Mouse (Mus musculus): ENCODE data around the gene Gmpr. TPM values are rescaled to one million over a fixed set of nuclear protein-coding genes. Genes with fewer than 3 reads are reported as not detected.

Gmpr gene
- polyA plus RNA-seq, 1 experiment from 2014 or later, result 21.7 TPM

DNA sequence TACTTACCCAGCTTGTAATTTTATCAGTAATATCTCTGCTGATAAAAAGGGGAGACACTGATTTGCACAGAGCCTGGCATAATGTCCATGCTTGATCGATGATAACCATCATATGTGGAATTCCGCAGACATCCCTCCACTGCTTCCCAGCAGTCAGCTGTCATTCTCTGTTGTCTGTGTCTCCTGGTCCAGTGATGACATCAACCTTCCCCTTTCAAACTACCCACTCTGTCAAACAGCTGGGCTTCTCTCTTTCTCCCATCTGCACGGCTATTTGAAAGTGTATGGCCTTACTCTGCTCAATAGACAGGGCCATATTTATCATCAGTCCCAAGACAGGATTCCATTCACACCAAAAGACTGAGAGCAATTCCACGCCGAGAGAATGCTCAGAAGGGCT, 70.1 kb downstream of the Gmpr start:
- H3K9ac ChIP-seq (replicated peaks), result no peak overlapping the region
- no peak overlapping the region for H3K27ac ChIP-seq
- WGBS, result 69% methylated on average over 5 of the region's 5 CpGs

GRCm38 (mm10) chr13:45577784-45578183, 70.5 kb downstream of the Gmpr start:
- WGBS, result 41% methylated on average over 2 of the region's 2 CpGs
- no peak for ATAC-seq (ENCODE audit: insufficient number of reproducible peaks, insufficient read depth, low FRiP score, low TSS enrichment, low read depth)
- Histone ChIP-seq H3K9me3 (no peaks in the 10 kb centered on the region), H3K9ac (replicated peaks) (no peak overlapping the region), H3K4me1 (replicated peaks) (peaks cover 22% of the 10 kb centered on the region), H3K4me2 (no peak overlapping the region), H3K27ac (no peak overlapping the region), H3K36me3 (no peaks in the 10 kb centered on the region), H3K27me3 (no peaks in the 10 kb centered on the region), H3K4me3 (replicated peaks) (no peak overlapping the region)

More for the DNA sequence above, 70.1 kb downstream of the Gmpr start:
- no peaks in the 10 kb centered on the region for H3K36me3 ChIP-seq
- H3K4me1 ChIP-seq (replicated peaks), result peaks cover 18% of the 10 kb centered on the region
- no peaks in the 10 kb centered on the region for H3K27me3 ChIP-seq
- ATAC-seq (ENCODE audit: insufficient number of reproducible peaks, insufficient read depth, low FRiP score, low TSS enrichment, low read depth), result no peak
- H3K4me3 ChIP-seq (replicated peaks), result no peak overlapping the region
- H3K4me2 ChIP-seq, result no peak overlapping the region
- H3K9me3 ChIP-seq, result no peaks in the 10 kb centered on the region

DNA sequence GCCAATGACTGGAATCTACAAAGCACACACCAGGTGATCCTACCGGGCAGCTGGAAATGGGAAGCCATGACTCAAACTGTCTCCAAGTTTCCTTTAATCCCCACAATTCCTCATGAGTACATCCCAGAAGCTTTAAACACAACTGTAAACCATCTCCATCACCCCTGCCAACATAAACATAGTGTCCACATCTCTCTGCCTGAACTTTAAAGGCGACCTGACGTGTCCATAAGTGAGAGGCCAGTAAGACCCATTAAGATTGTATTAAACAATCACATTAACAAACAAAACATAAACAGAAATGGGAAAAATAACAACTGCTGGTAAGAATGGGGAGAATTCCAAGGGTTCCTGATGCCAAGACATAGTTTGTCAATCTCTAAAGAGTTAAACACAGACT, 72.5 kb downstream of the Gmpr start:
- no peaks in the 10 kb centered on the region for H3K27me3 ChIP-seq
- no peak overlapping the region for H3K4me3 ChIP-seq (replicated peaks)
- H3K36me3 ChIP-seq, result no peaks in the 10 kb centered on the region
- no peak overlapping the region for H3K4me2 ChIP-seq
- no peak for ATAC-seq (ENCODE audit: insufficient number of reproducible peaks, insufficient read depth, low FRiP score, low TSS enrichment, low read depth)
- H3K4me1 ChIP-seq (replicated peaks), result peaks cover 25% of the 10 kb centered on the region
- no peak overlapping the region for H3K27ac ChIP-seq
- 78% methylated on average over 3 of the region's 3 CpGs for WGBS
- H3K9me3 ChIP-seq, result no peaks in the 10 kb centered on the region
- no peak overlapping the region for H3K9ac ChIP-seq (replicated peaks)

GRCm38 (mm10) chr13:45582294-45582693, 75.0 kb downstream of the Gmpr start:
- Histone ChIP-seq H3K9ac (replicated peaks) (no peak overlapping the region), H3K9me3 (no peaks in the 10 kb centered on the region), H3K4me3 (replicated peaks) (no peak overlapping the region), H3K4me1 (replicated peaks) (peaks cover 19% of the 10 kb centered on the region), H3K27ac (peak overlapping the region; percentile 53), H3K36me3 (no peaks in the 10 kb centered on the region), H3K27me3 (no peaks in the 10 kb centered on the region), H3K4me2 (peak overlapping the region; percentile 32)
- ATAC-seq (ENCODE audit: insufficient number of reproducible peaks, insufficient read depth, low FRiP score, low TSS enrichment, low read depth), result no peak
- WGBS, result 29% methylated on average over 12 of the region's 12 CpGs

GRCm38 (mm10) chr13:45583061-45583460, 75.8 kb downstream of the Gmpr start:
- H3K9me3 ChIP-seq, result no peaks in the 10 kb centered on the region
- H3K9ac ChIP-seq (replicated peaks), result no peak overlapping the region
- peaks cover 13% of the 10 kb centered on the region for H3K4me1 ChIP-seq (replicated peaks)
- no peak overlapping the region for H3K4me3 ChIP-seq (replicated peaks)
- ATAC-seq (ENCODE audit: insufficient number of reproducible peaks, insufficient read depth, low FRiP score, low TSS enrichment, low read depth), result no peak
- no peaks in the 10 kb centered on the region for H3K36me3 ChIP-seq
- H3K4me2 ChIP-seq, result no peak overlapping the region
- H3K27me3 ChIP-seq, result no peaks in the 10 kb centered on the region
- H3K27ac ChIP-seq, result peak overlapping the region; percentile 32; the same call in 1 of the 2 replicates
- WGBS, result 90% methylated on average over 5 of the region's 5 CpGs

GRCm38 (mm10) chr13:45590898-45591297, 83.7 kb downstream of the Gmpr start:
- ATAC-seq (ENCODE audit: insufficient number of reproducible peaks, insufficient read depth, low FRiP score, low TSS enrichment, low read depth), result no peak
- Histone ChIP-seq H3K36me3 (no peaks in the 10 kb centered on the region), H3K27me3 (no peaks in the 10 kb centered on the region), H3K27ac (no peak overlapping the region), H3K9ac (replicated peaks) (no peak overlapping the region), H3K4me3 (replicated peaks) (no peak overlapping the region), H3K9me3 (no peaks in the 10 kb centered on the region), H3K4me2 (no peak overlapping the region), H3K4me1 (replicated peaks) (no peaks in the 10 kb centered on the region)

- 43% methylated on average over 1 of the region's 1 CpGs for WGBS
Measured at GRCm38 (mm10) chr13:45593914-45594313, 86.7 kb downstream of the Gmpr start.

GRCm38 (mm10) chr13:45595416-45595815, 88.2 kb downstream of the Gmpr start:
- no peaks in the 10 kb centered on the region for H3K9me3 ChIP-seq
- H3K4me1 ChIP-seq (replicated peaks), result no peaks in the 10 kb centered on the region
- no peak overlapping the region for H3K27ac ChIP-seq
- no peaks in the 10 kb centered on the region for H3K36me3 ChIP-seq
- no peaks in the 10 kb centered on the region for H3K27me3 ChIP-seq
- no peak overlapping the region for H3K4me3 ChIP-seq (replicated peaks)
- no peak overlapping the region for H3K4me2 ChIP-seq
- ATAC-seq (ENCODE audit: insufficient number of reproducible peaks, insufficient read depth, low FRiP score, low TSS enrichment, low read depth), result no peak
- H3K9ac ChIP-seq (replicated peaks), result no peak overlapping the region
- 81% methylated on average over 7 of the region's 7 CpGs for WGBS

More at GRCm38 (mm10) chr13:45593914-45594313, 86.7 kb downstream of the Gmpr start:
- no peaks in the 10 kb centered on the region for H3K36me3 ChIP-seq
- H3K27ac ChIP-seq, result no peak overlapping the region
- no peak overlapping the region for H3K9ac ChIP-seq (replicated peaks)
- ATAC-seq (ENCODE audit: insufficient number of reproducible peaks, insufficient read depth, low FRiP score, low TSS enrichment, low read depth), result no peak
- H3K9me3 ChIP-seq, result no peaks in the 10 kb centered on the region
- no peak overlapping the region for H3K4me3 ChIP-seq (replicated peaks)
- H3K4me1 ChIP-seq (replicated peaks), result no peaks in the 10 kb centered on the region
- H3K27me3 ChIP-seq, result no peaks in the 10 kb centered on the region
- H3K4me2 ChIP-seq, result no peak overlapping the region

- Histone ChIP-seq H3K36me3 (no peaks in the 10 kb centered on the region), H3K27me3 (no peaks in the 10 kb centered on the region), H3K4me3 (replicated peaks) (no peak overlapping the region), H3K4me2 (no peak overlapping the region), H3K9me3 (no peaks in the 10 kb centered on the region), H3K9ac (replicated peaks) (no peak overlapping the region), H3K27ac (no peak overlapping the region), H3K4me1 (replicated peaks) (no peaks in the 10 kb centered on the region)
- WGBS, result 93% methylated on average over 2 of the region's 2 CpGs
- no peak for ATAC-seq (ENCODE audit: insufficient number of reproducible peaks, insufficient read depth, low FRiP score, low TSS enrichment, low read depth)
Measured at GRCm38 (mm10) chr13:45599831-45600230, 92.6 kb downstream of the Gmpr start.

DNA sequence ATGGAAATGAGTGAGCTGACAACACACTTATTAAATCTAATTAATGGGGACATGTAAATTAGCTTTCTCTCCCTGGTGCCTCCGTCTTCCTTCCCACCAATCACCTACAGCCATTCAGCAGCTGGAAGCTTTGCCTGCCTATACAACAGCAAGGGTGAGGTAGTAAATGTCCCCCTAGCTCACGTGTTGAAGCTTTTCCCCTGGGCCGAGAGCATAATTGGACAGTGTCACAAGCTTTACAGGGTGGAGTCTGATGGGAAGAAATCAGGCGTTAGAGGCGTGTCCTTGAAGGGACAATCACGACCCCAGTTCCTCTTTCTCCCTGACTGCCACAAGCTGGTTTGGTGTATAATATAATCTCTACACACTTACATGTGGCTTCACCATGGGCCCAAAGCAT, 93.2 kb downstream of the Gmpr start:
- no peak overlapping the region for H3K9ac ChIP-seq (replicated peaks)
- no peaks in the 10 kb centered on the region for H3K9me3 ChIP-seq
- H3K27ac ChIP-seq, result no peak overlapping the region
- no peaks in the 10 kb centered on the region for H3K36me3 ChIP-seq
- no peaks in the 10 kb centered on the region for H3K4me1 ChIP-seq (replicated peaks)
- H3K27me3 ChIP-seq, result no peaks in the 10 kb centered on the region
- 56% methylated on average over 6 of the region's 6 CpGs for WGBS
- no peak overlapping the region for H3K4me2 ChIP-seq
- no peak for ATAC-seq (ENCODE audit: insufficient number of reproducible peaks, insufficient read depth, low FRiP score, low TSS enrichment, low read depth)
- no peak overlapping the region for H3K4me3 ChIP-seq (replicated peaks)

All from limb, embryonic 12.5 days (tissue).